Mouse (Mus musculus): Measurements from ENCODE around the gene Syna.

Syna gene

GRCm38 (mm10) chr5:134568030-134568429 lies 8.1 kb upstream of the Syna start:
- DNase-seq (ENCODE audit: low read depth, low spot score), result no peak

- DNase-seq (ENCODE audit: low read depth, low spot score), result no peak
Observed at GRCm38 (mm10) chr5:134567445-134567844, 7.5 kb upstream of the Syna start.

GRCm38 (mm10) chr5:134565696-134566095 lies 5.7 kb upstream of the Syna start:
- DNase-seq (ENCODE audit: low read depth, low spot score), result no peak

GRCm38 (mm10) chr5:134564272-134564671 lies 4.3 kb upstream of the Syna start:
- DNase-seq (ENCODE audit: low read depth, low spot score), result no peak

- DNase-seq (ENCODE audit: low read depth, low spot score), result no peak
Observed at GRCm38 (mm10) chr5:134560450-134561171, 640 bp upstream of the Syna start.

GRCm38 (mm10) chr5:134555463-134556164 lies 4.4 kb downstream of the Syna start:
- peak; percentile 66 for DNase-seq (ENCODE audit: low read depth, low spot score)

- DNase-seq (ENCODE audit: low read depth, low spot score), result no peak
Observed at GRCm38 (mm10) chr5:134553951-134554546, 5.9 kb downstream of the Syna start.

- DNase-seq (ENCODE audit: low read depth, low spot score), result peak; percentile 82
Observed at GRCm38 (mm10) chr5:134552110-134552972, 7.6 kb downstream of the Syna start, which contains the start of gene Clip2. Gene Clip2, minus strand, starts transcription at chr5:134552434.

GRCm38 (mm10) chr5:134551233-134552109 lies 8.5 kb downstream of the Syna start:
- DNase-seq (ENCODE audit: low read depth, low spot score), result no peak

GRCm38 (mm10) chr5:134550836-134551232 lies 9.1 kb downstream of the Syna start:
- DNase-seq (ENCODE audit: low read depth, low spot score), result no peak

GRCm38 (mm10) chr5:134549640-134550168 lies 10.3 kb downstream of the Syna start:
- no peak for DNase-seq (ENCODE audit: low read depth, low spot score)

GRCm38 (mm10) chr5:134548306-134548705 lies 11.7 kb downstream of the Syna start:
- no peak for DNase-seq (ENCODE audit: low read depth, low spot score)

GRCm38 (mm10) chr5:134546790-134547189 lies 13.2 kb downstream of the Syna start:
- DNase-seq (ENCODE audit: low read depth, low spot score), result no peak

GRCm38 (mm10) chr5:134545242-134545629 lies 14.7 kb downstream of the Syna start:
- no peak for DNase-seq (ENCODE audit: low read depth, low spot score)

- DNase-seq (ENCODE audit: low read depth, low spot score), result no peak
Observed at GRCm38 (mm10) chr5:134544516-134545241, 15.3 kb downstream of the Syna start.

GRCm38 (mm10) chr5:134541640-134542039 lies 18.3 kb downstream of the Syna start:
- DNase-seq (ENCODE audit: low read depth, low spot score), result no peak

GRCm38 (mm10) chr5:134540881-134541280 lies 19.1 kb downstream of the Syna start:
- DNase-seq (ENCODE audit: low read depth, low spot score), result no peak

- peak; percentile 54 for DNase-seq (ENCODE audit: low read depth, low spot score)
Observed at GRCm38 (mm10) chr5:134539891-134540290, 20.1 kb downstream of the Syna start.

- DNase-seq (ENCODE audit: low read depth, low spot score), result no peak
Observed at GRCm38 (mm10) chr5:134536036-134536435, 23.9 kb downstream of the Syna start.

- DNase-seq (ENCODE audit: low read depth, low spot score), result no peak
Observed at GRCm38 (mm10) chr5:134532417-134532816, 27.6 kb downstream of the Syna start.
